Mouse (Mus musculus): ENCODE data around the gene Abhd18. TPM values are rescaled to one million over a fixed set of nuclear protein-coding genes. Genes with fewer than 3 reads are reported as not detected.

Abhd18 gene
- 0.49 and 2.6 TPM in 2 replicates for polyA plus RNA-seq (2012; ENCODE audit: low replicate concordance)

GRCm38 (mm10) chr3:40846957-40847017, at the start of gene Abhd18:
Gene Abhd18 (plus strand): TSS chr3:40846970.

GRCm38 (mm10) chr3:40799530-40800372, 47.0 kb upstream of the Abhd18 start, which contains the start of gene Plk4:
Gene Plk4 (plus strand): TSS chr3:40800019.

GRCm38 (mm10) chr3:40846473-40846956, 255 bp upstream of the Abhd18 start, which contains the start of gene Mfsd8:
Gene Mfsd8 (minus strand): TSS chr3:40846886.

GRCm38 (mm10) chr3:40902443-40902842, 55.7 kb downstream of the Abhd18 start, which contains the start of gene 1700034I23Rik:
Gene 1700034I23Rik (minus strand): TSS chr3:40902543.

GRCm38 (mm10) chr3:40949170-40949902, 102.6 kb downstream of the Abhd18 start, which contains the start of gene Larp1b:
Gene Larp1b (plus strand): TSS chr3:40949828.

Other genes with a start within 250 kb of the Abhd18 start
- 0.06 TPM in 1 of 2 replicates, not detected in the other for gene Slc25a31, start 138.1 kb upstream of the Abhd18 start, polyA plus RNA-seq (2012; ENCODE audit: low replicate concordance)
- 3.4 and 3.9 TPM in 2 replicates for gene Hspa4l, start 102.5 kb upstream of the Abhd18 start, polyA plus RNA-seq (2012; ENCODE audit: low replicate concordance)
- 3.1 and 3.6 TPM in 2 replicates for gene Plk4, start 47.0 kb upstream of the Abhd18 start, polyA plus RNA-seq (2012; ENCODE audit: low replicate concordance)
- gene Mfsd8, start 84 bp upstream of the Abhd18 start, polyA plus RNA-seq (2012; ENCODE audit: low replicate concordance), result 3.0 and 5.9 TPM in 2 replicates
- not detected in 2 replicates for gene 1700034I23Rik, start 55.6 kb downstream of the Abhd18 start, polyA plus RNA-seq (2012; ENCODE audit: low replicate concordance)
- gene Larp1b, start 102.9 kb downstream of the Abhd18 start, polyA plus RNA-seq (2012; ENCODE audit: low replicate concordance), result 9.9 and 14.4 TPM in 2 replicates
- 9.3 and 15.2 TPM in 2 replicates for gene Pgrmc2, start 236.1 kb downstream of the Abhd18 start, polyA plus RNA-seq (2012; ENCODE audit: low replicate concordance)

All from hematopoietic multipotent progenitor cell, adult 10-12 weeks (in vitro differentiated cells).